Mouse (Mus musculus): ENCODE results near the gene Zfp472. TPM values are rescaled to one million over a fixed set of nuclear protein-coding genes. Genes with fewer than 3 reads are reported as not detected.

The Zfp472 gene
- polyA plus RNA-seq (2011; ENCODE audit: insufficient read depth, insufficient read length, low read depth, missing spikeins), result 12.9 and 14.5 TPM in 2 replicates

DNA sequence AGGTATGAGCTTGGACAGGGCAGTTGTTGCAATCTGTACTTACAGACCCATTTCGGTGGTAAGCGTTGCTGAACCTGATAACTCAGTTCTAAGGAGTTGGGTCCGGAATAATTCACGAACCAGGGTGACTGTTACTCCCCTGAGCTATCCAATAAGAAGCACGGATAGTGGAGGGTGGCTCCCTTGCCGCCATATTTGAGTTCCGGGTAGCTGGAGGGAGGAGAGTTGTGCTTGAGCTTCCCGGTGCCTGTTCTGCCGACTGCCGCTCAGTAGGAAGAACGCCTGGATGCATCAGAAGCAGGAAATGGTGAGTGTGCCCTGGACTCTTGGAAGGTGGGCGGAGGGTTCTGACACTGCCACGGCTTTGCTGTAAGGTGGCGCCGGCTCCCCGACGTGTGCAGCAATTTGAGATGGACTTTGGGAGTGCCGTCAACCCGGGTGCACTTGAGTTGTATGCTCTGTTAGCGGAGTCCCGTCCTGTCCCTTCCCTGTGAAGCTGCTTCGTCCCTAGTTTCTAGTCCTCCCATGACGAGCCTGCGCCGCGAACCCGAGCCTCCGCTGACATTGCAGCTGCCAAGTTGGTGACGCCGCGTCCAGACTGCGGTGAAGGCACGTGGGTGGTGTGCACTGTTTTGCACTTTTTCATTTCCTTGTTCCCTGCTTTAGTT lies at the start of gene Zfp472:
Gene Zfp472, plus strand, starts transcription at position 192 of the 668 bp plus-strand sequence.
- H3K36me3 ChIP-seq (ENCODE audit: control insufficient read depth, insufficient read depth, low read length, poor library complexity, severe bottlenecking), result no peaks in the 10 kb centered on the region
- H3K9ac ChIP-seq (ENCODE audit: low read depth, poor library complexity, severe bottlenecking), result peak within 1 kb of the TSS; percentile 9
- H3K9me3 ChIP-seq (replicated peaks; ENCODE audit: control insufficient read depth, insufficient read depth, low read length, poor library complexity, severe bottlenecking), result no peaks in the 10 kb centered on the region; the same call in 1 of the 2 replicates
- peak within 1 kb of the TSS; percentile 22 for H3K27ac ChIP-seq (ENCODE audit: insufficient read depth, low read length)
- H3K27me3 ChIP-seq (ENCODE audit: control insufficient read depth, insufficient read depth, low read length, poor library complexity, severe bottlenecking), result no peaks in the 10 kb centered on the region
- TF ChIP-seq CTCF (IDR thresholded peaks at IDR 0.05; ENCODE audit: low read depth, low read length) (no peak), EP300 (IDR thresholded peaks at IDR 0.05; ENCODE audit: insufficient read depth, low read depth, low read length) (no peak), POLR2A (IDR thresholded peaks at IDR 0.05; ENCODE audit: insufficient read depth, low read length) (no peak)
- H3K4me1 ChIP-seq (ENCODE audit: control insufficient read depth, insufficient read depth, low read length), result no peaks in the 10 kb centered on the region
- H3K4me3 ChIP-seq (ENCODE audit: low read depth, low read length), result peak within 1 kb of the TSS; percentile 92

DNA sequence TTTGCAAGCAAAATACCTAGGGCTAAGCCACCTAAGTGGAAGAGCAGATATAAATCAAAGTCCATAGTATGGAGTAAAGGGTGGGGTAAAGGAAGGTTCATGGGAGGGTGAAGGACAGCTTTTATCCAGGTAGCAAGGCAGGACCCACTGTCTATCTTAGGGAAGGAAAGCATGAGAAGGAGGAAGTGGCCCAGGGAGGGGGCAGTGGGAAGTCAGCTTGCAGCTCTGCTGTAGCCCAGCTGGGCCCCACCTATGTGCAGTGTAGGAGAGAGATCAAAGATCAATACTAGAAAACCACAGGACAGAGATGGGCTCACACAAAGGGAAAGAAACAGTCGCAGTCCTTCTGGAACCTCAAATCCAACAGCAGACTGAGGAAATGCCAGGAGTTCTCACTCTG lies 49.5 kb upstream of the Zfp472 start:
- no peaks in the 10 kb centered on the region; the same call in 1 of the 2 replicates for H3K27me3 ChIP-seq (ENCODE audit: control insufficient read depth, insufficient read depth, low read length, poor library complexity, severe bottlenecking)
- H3K27ac ChIP-seq (ENCODE audit: insufficient read depth, low read length), result no peak overlapping the region
- H3K36me3 ChIP-seq (ENCODE audit: control insufficient read depth, insufficient read depth, low read length, poor library complexity, severe bottlenecking), result no peaks in the 10 kb centered on the region
- H3K9ac ChIP-seq (ENCODE audit: low read depth, poor library complexity, severe bottlenecking), result no peak overlapping the region
- no peak overlapping the region for H3K4me3 ChIP-seq (ENCODE audit: low read depth, low read length)
- H3K9me3 ChIP-seq (replicated peaks; ENCODE audit: control insufficient read depth, insufficient read depth, low read length, poor library complexity, severe bottlenecking), result no peaks in the 10 kb centered on the region
- H3K4me1 ChIP-seq (ENCODE audit: control insufficient read depth, insufficient read depth, low read length), result no peaks in the 10 kb centered on the region
- TF ChIP-seq POLR2A (IDR thresholded peaks at IDR 0.05; ENCODE audit: insufficient read depth, low read length), result no peak
- no peak for TF ChIP-seq EP300 (IDR thresholded peaks at IDR 0.05; ENCODE audit: insufficient read depth, low read depth, low read length)
- no peak for TF ChIP-seq CTCF (IDR thresholded peaks at IDR 0.05; ENCODE audit: low read depth, low read length)

- no peaks in the 10 kb centered on the region for H3K4me1 ChIP-seq (ENCODE audit: control insufficient read depth, insufficient read depth, low read length)
- H3K4me3 ChIP-seq (ENCODE audit: low read depth, low read length), result no peak within 1 kb of the TSS
- TF ChIP-seq CTCF (IDR thresholded peaks at IDR 0.05; ENCODE audit: low read depth, low read length) (no peak), POLR2A (IDR thresholded peaks at IDR 0.05; ENCODE audit: insufficient read depth, low read length) (no peak), EP300 (IDR thresholded peaks at IDR 0.05; ENCODE audit: insufficient read depth, low read depth, low read length) (no peak)
- H3K36me3 ChIP-seq (ENCODE audit: control insufficient read depth, insufficient read depth, low read length, poor library complexity, severe bottlenecking), result no peaks in the 10 kb centered on the region
- no peak within 1 kb of the TSS for H3K9ac ChIP-seq (ENCODE audit: low read depth, poor library complexity, severe bottlenecking)
- H3K9me3 ChIP-seq (replicated peaks; ENCODE audit: control insufficient read depth, insufficient read depth, low read length, poor library complexity, severe bottlenecking), result no peaks in the 10 kb centered on the region
- no peak within 1 kb of the TSS for H3K27ac ChIP-seq (ENCODE audit: insufficient read depth, low read length)
- no peaks in the 10 kb centered on the region; the same call in 1 of the 2 replicates for H3K27me3 ChIP-seq (ENCODE audit: control insufficient read depth, insufficient read depth, low read length, poor library complexity, severe bottlenecking)
Measured at GRCm38 (mm10) chr17:32917131-32917530, 48.5 kb upstream of the Zfp472 start, which contains the start of gene Cyp4f14. TSS of gene Cyp4f14 (minus strand) at chr17:32917342.

DNA sequence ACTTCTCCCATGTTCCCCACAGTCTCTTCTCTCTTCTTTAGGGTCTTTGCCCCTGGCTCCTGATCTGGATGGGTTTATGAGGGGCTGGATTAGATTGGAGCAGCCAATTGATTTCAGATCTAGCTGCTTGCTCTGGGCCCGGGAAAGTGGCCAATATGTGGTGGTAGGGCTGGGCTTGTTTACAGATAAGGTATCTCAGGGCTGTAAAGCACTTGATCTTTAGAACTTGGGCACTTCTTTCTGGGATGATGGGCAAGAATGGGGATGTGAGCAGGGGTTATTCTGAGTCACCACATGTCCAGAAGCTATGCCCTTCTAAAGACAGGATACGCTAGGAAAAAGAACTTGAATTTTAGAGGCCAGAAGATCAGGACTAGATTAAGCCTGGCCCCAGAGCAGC lies 46.5 kb upstream of the Zfp472 start:
- no peak overlapping the region for H3K9ac ChIP-seq (ENCODE audit: low read depth, poor library complexity, severe bottlenecking)
- H3K4me1 ChIP-seq (ENCODE audit: control insufficient read depth, insufficient read depth, low read length), result no peaks in the 10 kb centered on the region
- no peak overlapping the region for H3K27ac ChIP-seq (ENCODE audit: insufficient read depth, low read length)
- no peaks in the 10 kb centered on the region for H3K36me3 ChIP-seq (ENCODE audit: control insufficient read depth, insufficient read depth, low read length, poor library complexity, severe bottlenecking)
- H3K27me3 ChIP-seq (ENCODE audit: control insufficient read depth, insufficient read depth, low read length, poor library complexity, severe bottlenecking), result no peaks in the 10 kb centered on the region; the same call in 1 of the 2 replicates
- H3K9me3 ChIP-seq (replicated peaks; ENCODE audit: control insufficient read depth, insufficient read depth, low read length, poor library complexity, severe bottlenecking), result no peaks in the 10 kb centered on the region
- H3K4me3 ChIP-seq (ENCODE audit: low read depth, low read length), result no peak overlapping the region
- TF ChIP-seq CTCF (IDR thresholded peaks at IDR 0.05; ENCODE audit: low read depth, low read length), result no peak
- no peak for TF ChIP-seq EP300 (IDR thresholded peaks at IDR 0.05; ENCODE audit: insufficient read depth, low read depth, low read length)
- TF ChIP-seq POLR2A (IDR thresholded peaks at IDR 0.05; ENCODE audit: insufficient read depth, low read length), result no peak

DNA sequence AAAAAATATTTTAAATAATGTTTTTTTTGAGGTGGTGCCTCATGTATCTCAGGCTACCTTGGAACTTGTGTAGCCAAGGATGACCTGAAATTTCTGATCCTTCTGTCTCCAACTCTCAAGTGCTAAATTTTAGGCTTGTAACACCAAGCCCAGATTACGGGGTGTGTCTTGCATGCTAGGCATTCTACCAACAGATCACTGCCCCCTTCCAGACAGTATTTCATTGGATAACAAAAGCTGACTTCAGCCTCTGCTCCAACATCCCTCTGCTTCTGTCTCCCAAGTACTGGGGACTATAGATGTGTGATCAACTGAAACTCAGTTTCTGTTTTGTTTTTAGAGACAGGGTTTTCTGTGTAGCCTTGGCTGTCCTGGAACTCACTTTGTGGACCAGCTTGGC lies 41.9 kb upstream of the Zfp472 start:
- Histone ChIP-seq H3K36me3 (ENCODE audit: control insufficient read depth, insufficient read depth, low read length, poor library complexity, severe bottlenecking) (no peaks in the 10 kb centered on the region), H3K4me1 (ENCODE audit: control insufficient read depth, insufficient read depth, low read length) (no peaks in the 10 kb centered on the region), H3K27ac (ENCODE audit: insufficient read depth, low read length) (no peak overlapping the region), H3K4me3 (ENCODE audit: low read depth, low read length) (no peak overlapping the region), H3K9ac (ENCODE audit: low read depth, poor library complexity, severe bottlenecking) (peak overlapping the region; percentile 66; the same call in 1 of the 2 replicates), H3K27me3 (ENCODE audit: control insufficient read depth, insufficient read depth, low read length, poor library complexity, severe bottlenecking) (no peaks in the 10 kb centered on the region; the same call in 1 of the 2 replicates), H3K9me3 (replicated peaks; ENCODE audit: control insufficient read depth, insufficient read depth, low read length, poor library complexity, severe bottlenecking) (no peaks in the 10 kb centered on the region)
- TF ChIP-seq EP300 (IDR thresholded peaks at IDR 0.05; ENCODE audit: insufficient read depth, low read depth, low read length) (no peak), CTCF (IDR thresholded peaks at IDR 0.05; ENCODE audit: low read depth, low read length) (no peak), POLR2A (IDR thresholded peaks at IDR 0.05; ENCODE audit: insufficient read depth, low read length) (no peak)

- Histone ChIP-seq H3K9me3 (replicated peaks; ENCODE audit: control insufficient read depth, insufficient read depth, low read length, poor library complexity, severe bottlenecking) (no peaks in the 10 kb centered on the region), H3K9ac (ENCODE audit: low read depth, poor library complexity, severe bottlenecking) (peak overlapping the region; percentile 66), H3K4me3 (ENCODE audit: low read depth, low read length) (peak overlapping the region; percentile 86), H3K4me1 (ENCODE audit: control insufficient read depth, insufficient read depth, low read length) (no peaks in the 10 kb centered on the region), H3K27ac (ENCODE audit: insufficient read depth, low read length) (no peak overlapping the region), H3K36me3 (ENCODE audit: control insufficient read depth, insufficient read depth, low read length, poor library complexity, severe bottlenecking) (no peaks in the 10 kb centered on the region), H3K27me3 (ENCODE audit: control insufficient read depth, insufficient read depth, low read length, poor library complexity, severe bottlenecking) (no peaks in the 10 kb centered on the region)
- TF ChIP-seq POLR2A (IDR thresholded peaks at IDR 0.05; ENCODE audit: insufficient read depth, low read length) (peak; percentile 67), CTCF (IDR thresholded peaks at IDR 0.05; ENCODE audit: low read depth, low read length) (no peak), EP300 (IDR thresholded peaks at IDR 0.05; ENCODE audit: insufficient read depth, low read depth, low read length) (no peak)
Measured at GRCm38 (mm10) chr17:32924658-32925312, 40.8 kb upstream of the Zfp472 start.
